Mouse (Mus musculus): ENCODE measurements around the gene Stx6. TPM values are rescaled to one million over a fixed set of nuclear protein-coding genes. Genes with fewer than 3 reads are reported as not detected.
A peak's percentile ranks its signal among the peaks of the same experiment; 100 is the strongest.

Gene Stx6
- polyA plus RNA-seq, 1 experiment from 2014 or later = 57.1 TPM

- Histone ChIP-seq H3K27ac (no peak overlapping the region), H3K4me2 (ENCODE audit: low read length) (no peak overlapping the region), H3K9me3 (replicated peaks; ENCODE audit: low read length) (no peaks in the 10 kb centered on the region), H3K27me3 (ENCODE audit: insufficient read depth, low read length) (no peaks in the 10 kb centered on the region), H3K4me3 (replicated peaks; ENCODE audit: low read depth, low read length) (no peak overlapping the region), H3K36me3 (ENCODE audit: insufficient read depth, low read length) (no peaks in the 10 kb centered on the region), H3K4me1 (replicated peaks; ENCODE audit: insufficient read depth, low read length) (no peaks in the 10 kb centered on the region), H3K9ac (ENCODE audit: low read depth, low read length) (no peak overlapping the region)
- no peak for TF ChIP-seq CTCF (IDR thresholded peaks at IDR 0.05; ENCODE audit: low read depth)
- WGBS = 86% methylated on average over 5 of the region's 5 CpGs
- ATAC-seq (replicated peaks; ENCODE audit: low FRiP score, low read depth) (no peak), DNase-seq (ENCODE audit: low spot score) (no peak)
These were observed 93.1 kb downstream of the Stx6 start for GRCm38 (mm10) chr1:155251596-155251995.

- WGBS = 30% methylated on average over 6 of the region's 6 CpGs
- peak; percentile 82 for ATAC-seq (replicated peaks; ENCODE audit: low FRiP score, low read depth)
- Histone ChIP-seq H3K27ac (no peak overlapping the region), H3K4me1 (replicated peaks; ENCODE audit: insufficient read depth, low read length) (no peaks in the 10 kb centered on the region), H3K9me3 (replicated peaks; ENCODE audit: low read length) (no peaks in the 10 kb centered on the region), H3K36me3 (ENCODE audit: insufficient read depth, low read length) (no peaks in the 10 kb centered on the region), H3K4me2 (ENCODE audit: low read length) (no peak overlapping the region), H3K9ac (ENCODE audit: low read depth, low read length) (no peak overlapping the region), H3K4me3 (replicated peaks; ENCODE audit: low read depth, low read length) (no peak overlapping the region), H3K27me3 (ENCODE audit: insufficient read depth, low read length) (no peaks in the 10 kb centered on the region)
- TF ChIP-seq CTCF (IDR thresholded peaks at IDR 0.05; ENCODE audit: low read depth) = no peak
- no peak for DNase-seq (ENCODE audit: low spot score)
These were observed 94.2 kb downstream of the Stx6 start for GRCm38 (mm10) chr1:155252631-155253121.

GRCm38 (mm10) chr1:155253126-155253525 lies 94.6 kb downstream of the Stx6 start:
- Histone ChIP-seq H3K27me3 (ENCODE audit: insufficient read depth, low read length) (no peaks in the 10 kb centered on the region), H3K4me1 (replicated peaks; ENCODE audit: insufficient read depth, low read length) (no peaks in the 10 kb centered on the region), H3K4me2 (ENCODE audit: low read length) (no peak overlapping the region), H3K36me3 (ENCODE audit: insufficient read depth, low read length) (no peaks in the 10 kb centered on the region), H3K9me3 (replicated peaks; ENCODE audit: low read length) (no peaks in the 10 kb centered on the region), H3K27ac (no peak overlapping the region), H3K4me3 (replicated peaks; ENCODE audit: low read depth, low read length) (no peak overlapping the region), H3K9ac (ENCODE audit: low read depth, low read length) (no peak overlapping the region)
- no peak for ATAC-seq (replicated peaks; ENCODE audit: low FRiP score, low read depth)
- TF ChIP-seq CTCF (IDR thresholded peaks at IDR 0.05; ENCODE audit: low read depth) = no peak
- 57% methylated on average over 12 of the region's 12 CpGs for WGBS
- DNase-seq (ENCODE audit: low spot score) = no peak

GRCm38 (mm10) chr1:155254309-155254708 lies 95.8 kb downstream of the Stx6 start:
- Histone ChIP-seq H3K27me3 (ENCODE audit: insufficient read depth, low read length) (no peaks in the 10 kb centered on the region), H3K9me3 (replicated peaks; ENCODE audit: low read length) (no peaks in the 10 kb centered on the region), H3K4me2 (ENCODE audit: low read length) (no peak overlapping the region), H3K27ac (no peak overlapping the region), H3K4me3 (replicated peaks; ENCODE audit: low read depth, low read length) (no peak overlapping the region), H3K9ac (ENCODE audit: low read depth, low read length) (no peak overlapping the region), H3K4me1 (replicated peaks; ENCODE audit: insufficient read depth, low read length) (no peaks in the 10 kb centered on the region), H3K36me3 (ENCODE audit: insufficient read depth, low read length) (no peaks in the 10 kb centered on the region)
- ATAC-seq (replicated peaks; ENCODE audit: low FRiP score, low read depth) (no peak), DNase-seq (ENCODE audit: low spot score) (no peak)
- no peak for TF ChIP-seq CTCF (IDR thresholded peaks at IDR 0.05; ENCODE audit: low read depth)
- 90% methylated on average over 8 of the region's 8 CpGs for WGBS

Other genes with a start within 250 kb of the Stx6 start
- 8.0 and 11.4 TPM in 2 replicates for gene Ier5, start 59.1 kb upstream of the Stx6 start, polyA plus RNA-seq (2015; fragmentation: Nextera tagmentation; extraction: Ambion mirVana)
- 7.4 and 7.9 TPM in 2 replicates for gene Mr1, start 11.9 kb upstream of the Stx6 start, polyA plus RNA-seq (2015; fragmentation: Nextera tagmentation; extraction: Ambion mirVana)
- gene BC034090, start 85.7 kb downstream of the Stx6 start, polyA plus RNA-seq (2015; fragmentation: Nextera tagmentation; extraction: Ambion mirVana) = 9.9 and 10.2 TPM in 2 replicates

Measured in kidney, postnatal 0 days (tissue).